Mouse (Mus musculus): Measurements from ENCODE around the gene Tgfa.

GRCm38 (mm10) chr6:86188741-86189480 lies 6.1 kb upstream of the Tgfa start:
- TF ChIP-seq POLR2A (IDR thresholded peaks at IDR 0.05; ENCODE audit: low read depth, low read length) (no peak), CTCF (conservative IDR thresholded peaks at IDR 0.05; ENCODE audit: insufficient read depth, insufficient read length, low read depth, low read length) (no peak)

Data from kidney, adult 2 months (tissue).